Mouse (Mus musculus) right cerebral cortex, postnatal 4 days (tissue): ENCODE data around the gene Cep95.
A peak's percentile ranks its signal among the peaks of the same experiment; 100 is the strongest.
"Not testable (repeated sequence)": the region's sequence is repeated elsewhere in the genome, so short reads cannot be mapped to it uniquely, and the experiment has no call there.

Experiments used
- DNase-seq: peaks from one replicate; pipeline ENCODE4 v3.0.0-alpha.2; 2022

The Cep95 gene

DNA sequence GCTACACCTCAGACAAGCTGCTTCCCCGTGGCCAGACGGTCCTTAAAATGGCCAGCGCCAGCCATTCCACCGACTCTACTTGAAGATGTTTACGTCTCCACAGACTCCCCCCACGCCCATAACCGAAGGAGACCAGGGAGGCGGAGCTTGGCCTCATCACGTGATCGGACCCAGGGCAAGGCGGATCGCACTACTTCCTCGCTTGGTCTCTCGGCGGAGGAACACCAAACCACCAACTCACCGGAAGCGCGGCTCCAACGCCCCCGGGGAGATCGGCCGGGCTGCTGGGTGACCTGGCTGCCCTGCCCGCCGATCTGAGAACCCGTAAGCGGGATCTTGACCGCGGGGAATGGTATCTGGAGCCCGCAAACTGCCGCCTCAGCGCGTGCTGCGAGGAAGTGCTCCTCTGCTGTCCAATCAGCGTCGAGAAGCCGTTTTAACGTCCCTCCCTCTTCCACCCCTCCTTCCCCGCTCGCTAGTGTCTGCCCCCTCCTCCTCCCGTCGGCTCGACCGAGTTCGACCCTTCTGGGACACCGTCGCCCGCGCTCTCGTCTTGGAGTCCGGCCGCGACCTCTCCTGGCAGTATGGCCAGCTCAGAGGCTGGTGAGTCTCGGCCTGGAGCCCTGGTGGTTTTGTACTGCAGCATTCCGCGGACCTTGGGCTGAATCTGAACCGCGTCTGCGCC, at the start of gene Cep95, which contains the start of gene Ddx5:
Gene Cep95, plus strand, starts transcription at position 478 of the 685 bp plus-strand sequence.
Gene Ddx5, minus strand, starts transcription at position 411 of the 685 bp plus-strand sequence.
- DNase-seq, result peak; percentile 90

GRCm38 (mm10) chr11:106740724-106741123, 48.3 kb upstream of the Cep95 start:
- DNase-seq, result not testable (repeated sequence)

GRCm38 (mm10) chr11:106741232-106741631, 47.8 kb upstream of the Cep95 start:
- DNase-seq, result peak; percentile 35

- no peak for DNase-seq
Measured at GRCm38 (mm10) chr11:106741826-106742225, 47.2 kb upstream of the Cep95 start.

- DNase-seq, result no peak
Measured at GRCm38 (mm10) chr11:106742388-106742841, 46.6 kb upstream of the Cep95 start.

DNA sequence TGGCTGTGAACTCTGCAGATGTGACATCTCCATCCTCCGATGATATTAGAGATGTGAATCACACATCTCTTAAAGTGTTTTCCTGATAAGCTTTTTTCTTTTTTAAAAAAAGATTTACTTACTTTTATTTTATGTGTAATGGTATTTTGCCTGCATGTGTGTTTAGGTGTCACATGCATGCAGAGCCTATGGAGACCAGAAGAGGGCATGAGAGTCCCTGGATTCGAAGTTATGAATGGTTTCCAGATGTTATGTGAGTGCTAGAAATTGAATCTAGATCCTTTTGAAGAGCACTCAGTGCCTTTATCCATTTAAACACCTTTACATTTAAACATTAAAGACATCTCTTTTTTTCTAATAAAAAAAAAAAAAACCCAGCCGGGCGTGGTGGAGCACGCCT, 44.1 kb upstream of the Cep95 start:
- DNase-seq, result no peak

GRCm38 (mm10) chr11:106749557-106750120, 39.4 kb upstream of the Cep95 start:
- not testable (repeated sequence) for DNase-seq

DNA sequence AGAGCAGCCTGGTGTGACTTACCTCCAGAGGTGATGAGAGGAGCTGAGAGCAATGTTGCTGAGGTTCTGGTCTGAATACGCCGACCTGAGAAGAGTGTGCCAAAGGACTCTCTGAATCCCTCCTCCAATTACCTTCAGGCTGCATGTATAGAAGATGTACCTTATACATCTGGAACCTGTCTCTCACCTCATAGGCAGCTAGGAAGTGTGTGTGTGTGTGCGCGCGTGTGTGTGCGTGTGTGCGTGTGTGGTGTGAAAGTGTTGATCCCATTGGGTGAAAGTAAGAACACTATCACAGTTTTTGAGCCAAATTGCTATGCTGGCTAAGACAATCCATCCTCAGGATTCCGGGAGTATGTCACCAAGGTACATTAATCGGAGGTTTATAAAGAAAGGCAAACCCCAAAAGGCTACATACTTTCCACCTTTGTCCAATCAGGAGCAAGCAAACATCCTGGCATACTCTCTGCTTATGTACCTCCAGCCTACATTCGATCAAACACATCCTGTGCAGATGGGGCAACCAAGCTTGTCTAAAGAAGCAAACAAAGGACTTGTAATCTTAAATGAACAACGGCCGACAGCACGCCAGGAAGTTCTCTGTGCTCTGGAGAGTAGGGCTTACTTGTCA, 38.8 kb upstream of the Cep95 start, which contains the start of gene Pecam1:
Gene Pecam1, minus strand, starts transcription at position 508 of the 631 bp plus-strand sequence.
- no peak for DNase-seq

DNA sequence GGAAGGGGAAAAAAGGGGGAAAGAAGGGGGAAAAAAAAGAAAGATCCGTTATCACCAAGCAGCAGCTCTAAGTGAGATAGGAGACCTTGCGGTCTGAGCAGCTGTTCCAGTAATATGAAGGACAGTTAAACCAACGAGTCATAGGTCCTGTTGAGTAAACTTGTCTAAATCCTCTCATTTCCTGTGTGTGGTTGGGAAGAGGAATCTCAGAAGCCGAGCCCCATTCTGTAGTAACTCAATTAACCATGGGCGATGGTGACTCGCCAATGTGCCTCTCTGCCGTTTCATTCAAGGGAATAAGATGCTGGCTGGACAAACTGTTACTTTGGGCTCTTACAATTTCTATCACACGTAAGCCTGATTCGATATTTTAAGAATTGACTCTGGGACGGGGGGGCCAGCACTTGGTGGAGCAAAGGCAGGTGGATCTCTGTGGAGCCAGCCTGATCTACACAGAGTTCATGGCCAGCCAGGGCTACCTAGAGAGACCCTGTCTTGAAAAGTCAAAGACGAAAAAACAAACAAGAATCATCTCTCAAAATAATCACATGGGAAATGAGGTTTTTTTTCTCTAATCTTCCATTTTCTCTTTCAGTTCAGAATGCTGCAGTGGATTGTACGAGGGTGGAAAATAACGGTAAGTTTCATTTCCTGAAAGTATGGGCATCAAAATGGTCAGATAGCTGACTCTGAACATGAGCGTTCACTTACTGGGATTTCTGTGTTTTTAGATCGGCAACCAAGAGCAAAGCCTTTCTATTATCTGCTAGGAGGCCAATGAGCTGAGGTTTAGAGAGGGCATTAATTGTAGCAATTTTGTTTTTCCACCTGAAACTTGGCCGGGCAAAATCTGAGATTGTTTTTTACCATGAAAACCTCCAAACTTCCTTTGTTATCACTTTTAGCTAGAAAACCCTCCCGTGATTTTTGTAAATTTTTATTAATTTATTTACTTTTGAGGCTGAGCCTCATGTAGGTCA, 37.7 kb upstream of the Cep95 start, which contains the start of gene Milr1:
Gene Milr1, plus strand, starts transcription at position 188 of the 980 bp plus-strand sequence.
- no peak for DNase-seq

GRCm38 (mm10) chr11:106752103-106752502, 36.9 kb upstream of the Cep95 start:
- no peak for DNase-seq

GRCm38 (mm10) chr11:106753314-106753713, 35.7 kb upstream of the Cep95 start:
- no peak for DNase-seq

- DNase-seq, result no peak
Measured at GRCm38 (mm10) chr11:106755583-106755982, 33.5 kb upstream of the Cep95 start.

GRCm38 (mm10) chr11:106759028-106759427, 30.0 kb upstream of the Cep95 start:
- DNase-seq, result no peak

DNA sequence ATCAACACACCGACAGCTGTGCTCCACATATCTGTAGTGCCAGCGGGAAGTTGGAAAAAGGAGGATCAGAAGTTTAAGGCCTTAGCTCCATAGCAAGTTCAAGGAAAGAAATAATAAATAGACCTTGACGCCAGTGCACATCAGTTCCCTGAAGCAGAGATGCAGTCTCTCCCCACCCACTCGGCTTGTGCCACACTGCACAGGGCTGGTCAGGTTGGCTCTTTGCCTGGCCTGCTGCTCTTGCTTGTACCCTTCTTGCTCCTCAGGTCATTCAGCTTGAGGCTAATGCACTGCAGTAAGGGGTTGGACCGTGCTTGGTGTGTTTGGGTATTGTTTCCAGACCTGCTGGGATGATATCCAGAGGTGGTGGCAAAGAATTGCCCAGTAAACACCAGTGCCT, 28.5 kb upstream of the Cep95 start:
- DNase-seq, result no peak

DNA sequence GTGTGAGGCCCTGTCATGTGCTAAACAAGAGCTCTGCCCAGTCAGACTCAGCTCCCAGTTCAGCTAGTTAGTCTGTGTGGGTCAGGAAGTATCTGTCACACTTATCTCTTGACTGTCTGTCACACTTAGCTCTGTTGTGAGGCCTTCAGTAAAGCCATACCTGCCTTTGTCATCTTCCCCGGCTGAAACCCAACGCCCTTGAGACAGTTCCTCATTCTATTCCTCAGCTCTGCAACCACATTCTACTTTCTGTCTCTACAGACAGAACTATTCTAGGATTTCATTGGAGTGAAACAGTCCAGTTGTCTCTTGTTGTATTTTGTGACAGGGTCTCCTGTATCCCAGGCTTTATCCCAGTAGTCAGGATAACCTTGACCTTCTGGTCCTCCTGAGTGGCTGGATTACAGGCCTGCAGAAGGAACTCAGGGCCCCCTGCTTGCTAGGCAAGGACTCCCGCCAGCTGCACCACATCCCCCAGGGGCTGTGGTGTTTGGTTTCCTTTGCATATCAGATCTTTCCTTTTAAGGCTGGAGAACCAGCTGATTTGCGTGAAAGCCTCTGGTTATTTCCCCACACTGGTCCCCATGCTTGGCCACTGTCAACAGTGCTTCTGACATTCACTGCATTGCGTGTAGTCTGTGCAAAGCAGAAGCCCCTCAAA, 26.8 kb upstream of the Cep95 start:
- no peak for DNase-seq

- DNase-seq, result no peak
Measured at GRCm38 (mm10) chr11:106762800-106763185, 26.3 kb upstream of the Cep95 start.

- no peak for DNase-seq
Measured at GRCm38 (mm10) chr11:106766611-106767162, 22.4 kb upstream of the Cep95 start.

DNA sequence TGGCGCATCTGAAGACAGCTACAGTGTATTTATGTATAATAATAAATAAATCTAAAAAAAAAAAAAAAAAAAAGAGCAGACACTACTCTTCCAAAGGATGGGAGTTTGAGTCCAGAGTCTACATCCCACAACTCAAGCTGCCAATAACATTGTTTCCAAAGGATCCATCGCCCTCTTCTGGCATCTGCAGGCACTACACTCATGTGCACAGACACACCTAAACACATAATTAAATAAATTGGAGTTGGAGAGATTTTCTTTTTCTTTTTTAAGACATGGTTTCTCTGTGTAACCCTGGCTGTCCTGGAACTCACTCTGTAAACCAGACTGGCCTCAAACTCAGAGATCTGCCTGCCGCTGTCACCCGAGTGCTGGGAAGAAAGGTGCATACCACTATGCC, 21.5 kb upstream of the Cep95 start:
- DNase-seq, result no peak

DNA sequence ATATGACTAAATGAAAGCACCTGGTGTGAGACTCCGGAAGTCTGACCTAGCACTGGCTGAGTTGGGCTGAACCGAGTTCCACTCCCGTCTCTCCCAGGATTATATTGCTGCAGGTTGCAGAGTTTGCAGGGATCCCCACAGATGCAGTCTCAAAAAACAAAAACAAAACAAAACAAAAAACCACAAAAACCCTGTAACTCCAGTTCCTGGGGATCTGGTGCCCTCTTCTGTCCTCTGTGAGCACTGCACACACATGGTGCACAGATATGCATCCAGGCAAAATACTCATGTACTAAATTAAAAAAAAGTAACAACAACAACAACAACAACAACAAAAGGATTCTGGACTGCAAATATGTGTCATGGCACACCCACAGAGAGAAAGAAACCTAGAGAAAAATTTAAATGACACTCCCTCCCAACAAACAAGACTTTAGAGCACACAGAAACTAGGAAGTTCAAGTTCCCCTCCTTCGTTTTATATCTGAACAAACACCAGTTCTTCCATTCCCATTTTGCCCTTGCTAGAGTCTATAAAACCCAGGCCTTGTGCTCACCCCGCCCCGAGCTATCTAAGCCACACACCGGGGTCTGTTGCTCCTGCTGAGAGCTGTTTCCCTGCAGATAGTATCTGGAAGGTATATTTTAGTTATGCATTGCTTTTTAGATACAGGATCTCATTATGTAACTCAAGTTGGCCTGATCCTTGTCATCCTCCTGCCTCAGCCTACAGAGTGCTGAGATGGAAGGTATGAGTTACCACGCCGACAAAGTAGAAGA, 18.7 kb upstream of the Cep95 start:
- peak; percentile 31 for DNase-seq

DNA sequence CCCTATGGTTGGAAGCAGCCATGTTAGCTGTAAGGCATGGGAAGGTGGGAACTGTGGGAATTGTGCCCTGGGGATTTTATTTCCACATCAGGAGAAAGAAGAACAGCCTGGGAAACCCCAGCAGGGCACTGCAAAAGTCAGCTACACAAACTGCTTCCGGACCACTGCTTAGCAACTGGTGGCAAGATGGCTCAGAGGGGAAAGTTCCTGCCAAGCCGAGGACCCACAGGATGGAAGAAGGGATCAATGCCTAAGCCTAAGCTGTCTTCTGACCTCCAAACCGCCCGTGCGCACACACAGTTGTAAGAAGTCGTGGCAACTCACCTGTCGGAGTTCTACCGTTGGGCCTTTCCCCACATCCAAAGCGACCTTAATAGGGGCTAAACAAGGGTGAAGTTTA, 16.0 kb upstream of the Cep95 start:
- no peak for DNase-seq

GRCm38 (mm10) chr11:106776960-106777359, 12.1 kb upstream of the Cep95 start:
- DNase-seq, result no peak
